Mouse (Mus musculus): ENCODE data around the gene Oas1a. TPM values are rescaled to one million over a fixed set of nuclear protein-coding genes. Genes with fewer than 3 reads are reported as not detected.
"Not testable (repeated sequence)": the region's sequence is repeated elsewhere in the genome, so short reads cannot be mapped to it uniquely, and the experiment has no call there.

Gene Oas1a
- polyA plus RNA-seq, 1 experiment from 2014 or later = 2.3 TPM

GRCm38 (mm10) chr5:120895231-120895900 lies 12.0 kb downstream of the Oas1a start:
- no peak overlapping the region for H3K4me3 ChIP-seq (ENCODE audit: low read length)
- ATAC-seq (ENCODE audit: low FRiP score, low TSS enrichment) = no peak
- H3K36me3 ChIP-seq (ENCODE audit: insufficient read depth, low read length) = no peaks in the 10 kb centered on the region
- H3K9ac ChIP-seq (replicated peaks; ENCODE audit: low read length) = no peak overlapping the region
- H3K4me1 ChIP-seq (ENCODE audit: insufficient read depth, low read length) = no peaks in the 10 kb centered on the region
- H3K27me3 ChIP-seq (ENCODE audit: insufficient read depth, low read length) = no peaks in the 10 kb centered on the region
- peaks cover 4% of the 10 kb centered on the region; the same call in 1 of the 2 replicates for H3K9me3 ChIP-seq (ENCODE audit: low read length)
- H3K27ac ChIP-seq (ENCODE audit: low read length) = no peak overlapping the region
- WGBS = 90% methylated on average over 11 of the region's 11 CpGs
- H3K4me2 ChIP-seq (replicated peaks; ENCODE audit: low read depth, low read length) = no peak overlapping the region

- H3K4me2 ChIP-seq (replicated peaks; ENCODE audit: low read depth, low read length); H3K4me1 ChIP-seq (ENCODE audit: insufficient read depth, low read length); H3K9me3 ChIP-seq (ENCODE audit: low read length); H3K4me3 ChIP-seq (ENCODE audit: low read length); H3K36me3 ChIP-seq (ENCODE audit: insufficient read depth, low read length); ATAC-seq (ENCODE audit: low FRiP score, low TSS enrichment); H3K9ac ChIP-seq (replicated peaks; ENCODE audit: low read length); H3K27me3 ChIP-seq (ENCODE audit: insufficient read depth, low read length); H3K27ac ChIP-seq (ENCODE audit: low read length): not testable (repeated sequence)
- WGBS = 77% methylated on average over 2 of the region's 2 CpGs
Observed at GRCm38 (mm10) chr5:120894692-120895091, 12.6 kb downstream of the Oas1a start.

GRCm38 (mm10) chr5:120893866-120894265 lies 13.5 kb downstream of the Oas1a start:
- WGBS = 90% methylated on average over 4 of the region's 4 CpGs
- H3K4me3 ChIP-seq (ENCODE audit: low read length); H3K9ac ChIP-seq (replicated peaks; ENCODE audit: low read length); H3K36me3 ChIP-seq (ENCODE audit: insufficient read depth, low read length); H3K4me1 ChIP-seq (ENCODE audit: insufficient read depth, low read length); H3K27ac ChIP-seq (ENCODE audit: low read length); H3K9me3 ChIP-seq (ENCODE audit: low read length); H3K27me3 ChIP-seq (ENCODE audit: insufficient read depth, low read length); H3K4me2 ChIP-seq (replicated peaks; ENCODE audit: low read depth, low read length); ATAC-seq (ENCODE audit: low FRiP score, low TSS enrichment): not testable (repeated sequence)

- H3K36me3 ChIP-seq (ENCODE audit: insufficient read depth, low read length) = no peaks in the 10 kb centered on the region
- no peak overlapping the region for H3K4me3 ChIP-seq (ENCODE audit: low read length)
- H3K4me2 ChIP-seq (replicated peaks; ENCODE audit: low read depth, low read length) = no peak overlapping the region
- no peaks in the 10 kb centered on the region for H3K27me3 ChIP-seq (ENCODE audit: insufficient read depth, low read length)
- WGBS = 26% methylated on average over 2 of the region's 2 CpGs
- H3K9ac ChIP-seq (replicated peaks; ENCODE audit: low read length) = no peak overlapping the region
- no peak for ATAC-seq (ENCODE audit: low FRiP score, low TSS enrichment)
- H3K9me3 ChIP-seq (ENCODE audit: low read length) = no peaks in the 10 kb centered on the region
- H3K27ac ChIP-seq (ENCODE audit: low read length) = no peak overlapping the region
- H3K4me1 ChIP-seq (ENCODE audit: insufficient read depth, low read length) = no peaks in the 10 kb centered on the region
Observed at GRCm38 (mm10) chr5:120892243-120892660, 15.1 kb downstream of the Oas1a start.

GRCm38 (mm10) chr5:120891566-120892242 lies 15.6 kb downstream of the Oas1a start:
- not testable (repeated sequence) for H3K27ac ChIP-seq (ENCODE audit: low read length); H3K36me3 ChIP-seq (ENCODE audit: insufficient read depth, low read length); H3K4me1 ChIP-seq (ENCODE audit: insufficient read depth, low read length); H3K4me2 ChIP-seq (replicated peaks; ENCODE audit: low read depth, low read length); H3K9ac ChIP-seq (replicated peaks; ENCODE audit: low read length); H3K27me3 ChIP-seq (ENCODE audit: insufficient read depth, low read length); H3K4me3 ChIP-seq (ENCODE audit: low read length); H3K9me3 ChIP-seq (ENCODE audit: low read length); ATAC-seq (ENCODE audit: low FRiP score, low TSS enrichment)
- 76% methylated on average over 2 of the region's 2 CpGs for WGBS

GRCm38 (mm10) chr5:120890991-120891390 lies 16.3 kb downstream of the Oas1a start:
- Histone ChIP-seq H3K4me1 (ENCODE audit: insufficient read depth, low read length) (no peaks in the 10 kb centered on the region), H3K27ac (ENCODE audit: low read length) (no peak overlapping the region), H3K4me2 (replicated peaks; ENCODE audit: low read depth, low read length) (no peak overlapping the region)

GRCm38 (mm10) chr5:120890026-120890425 lies 17.3 kb downstream of the Oas1a start:
- Histone ChIP-seq H3K4me2 (replicated peaks; ENCODE audit: low read depth, low read length) (no peak overlapping the region), H3K27me3 (ENCODE audit: insufficient read depth, low read length) (no peaks in the 10 kb centered on the region), H3K9ac (replicated peaks; ENCODE audit: low read length) (no peak overlapping the region), H3K4me1 (ENCODE audit: insufficient read depth, low read length) (no peaks in the 10 kb centered on the region), H3K36me3 (ENCODE audit: insufficient read depth, low read length) (no peaks in the 10 kb centered on the region), H3K27ac (ENCODE audit: low read length) (no peak overlapping the region), H3K9me3 (ENCODE audit: low read length) (no peaks in the 10 kb centered on the region), H3K4me3 (ENCODE audit: low read length) (no peak overlapping the region)
- WGBS = 75% methylated on average over 2 of the region's 2 CpGs
- ATAC-seq (ENCODE audit: low FRiP score, low TSS enrichment) = no peak

More at GRCm38 (mm10) chr5:120890991-120891390, 16.3 kb downstream of the Oas1a start:
- 66% methylated on average over 3 of the region's 3 CpGs for WGBS
- no peak overlapping the region for H3K4me3 ChIP-seq (ENCODE audit: low read length)
- no peaks in the 10 kb centered on the region for H3K27me3 ChIP-seq (ENCODE audit: insufficient read depth, low read length)
- no peak for ATAC-seq (ENCODE audit: low FRiP score, low TSS enrichment)
- no peaks in the 10 kb centered on the region for H3K9me3 ChIP-seq (ENCODE audit: low read length)
- no peaks in the 10 kb centered on the region for H3K36me3 ChIP-seq (ENCODE audit: insufficient read depth, low read length)
- H3K9ac ChIP-seq (replicated peaks; ENCODE audit: low read length) = no peak overlapping the region

GRCm38 (mm10) chr5:120888294-120888815 lies 19.0 kb downstream of the Oas1a start:
- not testable (repeated sequence) for H3K4me1 ChIP-seq (ENCODE audit: insufficient read depth, low read length); ATAC-seq (ENCODE audit: low FRiP score, low TSS enrichment); H3K27me3 ChIP-seq (ENCODE audit: insufficient read depth, low read length); H3K36me3 ChIP-seq (ENCODE audit: insufficient read depth, low read length); H3K4me3 ChIP-seq (ENCODE audit: low read length); H3K9me3 ChIP-seq (ENCODE audit: low read length); H3K9ac ChIP-seq (replicated peaks; ENCODE audit: low read length); H3K4me2 ChIP-seq (replicated peaks; ENCODE audit: low read depth, low read length); H3K27ac ChIP-seq (ENCODE audit: low read length)
- 27% methylated on average over 4 of the region's 4 CpGs for WGBS

GRCm38 (mm10) chr5:120887831-120888230 lies 19.5 kb downstream of the Oas1a start:
- ATAC-seq (ENCODE audit: low FRiP score, low TSS enrichment) = no peak
- Histone ChIP-seq H3K27ac (ENCODE audit: low read length) (no peak overlapping the region), H3K4me3 (ENCODE audit: low read length) (no peak overlapping the region), H3K27me3 (ENCODE audit: insufficient read depth, low read length) (no peaks in the 10 kb centered on the region), H3K4me1 (ENCODE audit: insufficient read depth, low read length) (no peaks in the 10 kb centered on the region), H3K36me3 (ENCODE audit: insufficient read depth, low read length) (no peaks in the 10 kb centered on the region), H3K9me3 (ENCODE audit: low read length) (no peaks in the 10 kb centered on the region), H3K9ac (replicated peaks; ENCODE audit: low read length) (no peak overlapping the region), H3K4me2 (replicated peaks; ENCODE audit: low read depth, low read length) (no peak overlapping the region; the same call in 1 of the 2 replicates)
- WGBS = 56% methylated on average over 6 of the region's 6 CpGs

GRCm38 (mm10) chr5:120887413-120887812 lies 19.9 kb downstream of the Oas1a start, which contains the start of gene Oas1g:
Gene Oas1g (minus strand): TSS chr5:120887613.
- ATAC-seq (ENCODE audit: low FRiP score, low TSS enrichment); H3K9ac ChIP-seq (replicated peaks; ENCODE audit: low read length); H3K27me3 ChIP-seq (ENCODE audit: insufficient read depth, low read length); H3K4me1 ChIP-seq (ENCODE audit: insufficient read depth, low read length); H3K27ac ChIP-seq (ENCODE audit: low read length); H3K9me3 ChIP-seq (ENCODE audit: low read length); H3K36me3 ChIP-seq (ENCODE audit: insufficient read depth, low read length); H3K4me3 ChIP-seq (ENCODE audit: low read length); H3K4me2 ChIP-seq (replicated peaks; ENCODE audit: low read depth, low read length): not testable (repeated sequence)
- WGBS = 15% methylated on average over 5 of the region's 9 CpGs
